Mouse (Mus musculus) heart, embryonic 12.5 days (tissue): ENCODE results near the gene Mdm2. TPM values are rescaled to one million over a fixed set of nuclear protein-coding genes. Genes with fewer than 3 reads are reported as not detected.

Experiments used
- ATAC-seq: fragments of 200-750 bp; cut with Nextera tagmentation; 2 replicates; pipeline ENCODE4 v1.8.0; 2017; ENCODE audit warnings: moderate TSS enrichment, moderate library complexity; ENCODE audit not compliant: insufficient number of reproducible peaks, low FRiP score
- H3K27ac ChIP-seq: fragments of 300-500 bp; sonication (generic); 2 replicates; pipeline ENCODE4 v1.5.1; 2016; ENCODE audit warnings: mild to moderate bottlenecking, moderate library complexity; ENCODE audit not compliant: poor library complexity, severe bottlenecking
- H3K27me3 ChIP-seq: fragments of 300-500 bp; sonication (generic); replicated peaks from 2 replicates; pipeline ENCODE4 v1.6.1; 2016; ENCODE audit warnings: mild to moderate bottlenecking, moderate library complexity
- H3K36me3 ChIP-seq: fragments of 300-500 bp; sonication (generic); 2 replicates; pipeline ENCODE4 v1.6.1; 2016; ENCODE audit warnings: mild to moderate bottlenecking, moderate library complexity
- H3K4me1 ChIP-seq: fragments of 300-500 bp; sonication (generic); replicated peaks from 2 replicates; pipeline ENCODE4 v1.6.1; 2016; ENCODE audit warnings: mild to moderate bottlenecking
- H3K4me2 ChIP-seq: fragments of 300-500 bp; sonication (generic); 2 replicates; pipeline ENCODE4 v1.6.1; 2016; ENCODE audit warnings: mild to moderate bottlenecking, moderate library complexity
- H3K4me3 ChIP-seq: fragments of 300-500 bp; sonication (generic); 2 replicates; pipeline ENCODE4 v1.5.1; 2016; ENCODE audit warnings: mild to moderate bottlenecking
- H3K9ac ChIP-seq: fragments of 300-500 bp; sonication (generic); 2 replicates; pipeline ENCODE4 v1.6.1; 2016; ENCODE audit warnings: mild to moderate bottlenecking, moderate library complexity
- H3K9me3 ChIP-seq: fragments of 300-500 bp; sonication (generic); replicated peaks from 2 replicates; pipeline ENCODE4 v1.6.1; 2016; ENCODE audit warnings: mild to moderate bottlenecking, moderate library complexity
- WGBS: fragments of 180-500 bp; shearing (Covaris S2); methylation state at CpG from one replicate; pipeline ENCODE4 v1.1.7; 2016; 5-methylcytosine and 5-hydroxymethylcytosine counted together
- polyA plus RNA-seq: library from polyadenylated mRNA; unstranded; fragments of >200 nt; fragmentation: Nextera tagmentation; extraction: Ambion mirVana; gene quantifications from 2 replicates; pipeline ENCODE4 v1.2.1, GENCODE M21; 2016

Gene Mdm2
- polyA plus RNA-seq, 1 experiment from 2014 or later: 57.4 TPM

- Histone ChIP-seq H3K4me1 (peaks cover 8% of the 10 kb centered on the region), H3K27ac (no peak overlapping the region), H3K9me3 (no peaks in the 10 kb centered on the region), H3K4me2 (no peak overlapping the region), H3K4me3 (no peak overlapping the region), H3K27me3 (no peaks in the 10 kb centered on the region), H3K9ac (no peak overlapping the region), H3K36me3 (no peaks in the 10 kb centered on the region)
- 76% methylated on average over 9 of the region's 9 CpGs for WGBS
- ATAC-seq: no peak
Measured at GRCm38 (mm10) chr10:117665376-117666275, 44.9 kb downstream of the Mdm2 start.

GRCm38 (mm10) chr10:117664926-117665209 is 45.7 kb downstream of the Mdm2 start:
- Histone ChIP-seq H3K36me3 (no peaks in the 10 kb centered on the region), H3K4me1 (peaks cover 8% of the 10 kb centered on the region), H3K9me3 (no peaks in the 10 kb centered on the region), H3K4me2 (no peak overlapping the region), H3K9ac (no peak overlapping the region), H3K27me3 (no peaks in the 10 kb centered on the region), H3K4me3 (no peak overlapping the region), H3K27ac (no peak overlapping the region)
- no peak for ATAC-seq

GRCm38 (mm10) chr10:117664208-117664925 is 46.2 kb downstream of the Mdm2 start:
- H3K9ac ChIP-seq: 0 out of 2 replicates have a peak overlapping the region, but pooled peaks have one; percentile 8
- WGBS: 57% methylated on average over 14 of the region's 14 CpGs
- H3K36me3 ChIP-seq: no peaks in the 10 kb centered on the region
- no peak for ATAC-seq
- H3K27me3 ChIP-seq: no peaks in the 10 kb centered on the region
- H3K4me2 ChIP-seq: peak overlapping the region; percentile 66
- peaks cover 8% of the 10 kb centered on the region for H3K4me1 ChIP-seq
- no peak overlapping the region for H3K27ac ChIP-seq
- H3K4me3 ChIP-seq: peak overlapping the region; percentile 37
- H3K9me3 ChIP-seq: no peaks in the 10 kb centered on the region

GRCm38 (mm10) chr10:117663865-117664200 is 46.7 kb downstream of the Mdm2 start:
- WGBS: 20% methylated on average over 9 of the region's 9 CpGs
- Histone ChIP-seq H3K36me3 (no peaks in the 10 kb centered on the region), H3K27ac (no peak overlapping the region), H3K4me2 (peak overlapping the region; percentile 66), H3K4me1 (peaks cover 8% of the 10 kb centered on the region), H3K9me3 (no peaks in the 10 kb centered on the region), H3K4me3 (peak overlapping the region; percentile 37), H3K27me3 (no peaks in the 10 kb centered on the region), H3K9ac (0 out of 2 replicates have a peak overlapping the region, but pooled peaks have one; percentile 8)
- ATAC-seq: no peak

GRCm38 (mm10) chr10:117663056-117663864 is 47.3 kb downstream of the Mdm2 start:
- Histone ChIP-seq H3K9ac (no peak overlapping the region), H3K27me3 (no peaks in the 10 kb centered on the region), H3K4me2 (peak overlapping the region; percentile 66), H3K4me3 (peak overlapping the region; percentile 37; the same call in 1 of the 2 replicates), H3K36me3 (no peaks in the 10 kb centered on the region), H3K9me3 (no peaks in the 10 kb centered on the region), H3K27ac (no peak overlapping the region), H3K4me1 (peaks cover 8% of the 10 kb centered on the region)
- no peak for ATAC-seq
- 70% methylated on average over 14 of the region's 14 CpGs for WGBS

GRCm38 (mm10) chr10:117662316-117663055 is 48.1 kb downstream of the Mdm2 start:
- H3K4me3 ChIP-seq: no peak overlapping the region
- H3K4me2 ChIP-seq: no peak overlapping the region
- 72% methylated on average over 15 of the region's 15 CpGs for WGBS
- no peaks in the 10 kb centered on the region for H3K36me3 ChIP-seq
- H3K9ac ChIP-seq: no peak overlapping the region
- H3K27me3 ChIP-seq: no peaks in the 10 kb centered on the region
- no peak overlapping the region for H3K27ac ChIP-seq
- H3K4me1 ChIP-seq: peaks cover 8% of the 10 kb centered on the region
- ATAC-seq: no peak
- H3K9me3 ChIP-seq: no peaks in the 10 kb centered on the region

- Histone ChIP-seq H3K4me3 (no peak overlapping the region), H3K9me3 (no peaks in the 10 kb centered on the region), H3K36me3 (no peaks in the 10 kb centered on the region), H3K4me2 (no peak overlapping the region), H3K9ac (no peak overlapping the region), H3K4me1 (peaks cover 8% of the 10 kb centered on the region), H3K27ac (no peak overlapping the region), H3K27me3 (no peaks in the 10 kb centered on the region)
- no peak for ATAC-seq
- 52% methylated on average over 11 of the region's 11 CpGs for WGBS
Measured at GRCm38 (mm10) chr10:117659819-117660218, 50.7 kb downstream of the Mdm2 start.

- H3K27ac ChIP-seq: no peak overlapping the region
Measured at GRCm38 (mm10) chr10:117659430-117659813, 51.1 kb downstream of the Mdm2 start.

GRCm38 (mm10) chr10:117658522-117659429 is 51.8 kb downstream of the Mdm2 start:
- no peak for ATAC-seq
- Histone ChIP-seq H3K4me1 (peaks cover 4% of the 10 kb centered on the region), H3K36me3 (no peaks in the 10 kb centered on the region), H3K4me2 (no peak overlapping the region), H3K9me3 (no peaks in the 10 kb centered on the region), H3K27ac (no peak overlapping the region), H3K9ac (no peak overlapping the region), H3K27me3 (no peaks in the 10 kb centered on the region), H3K4me3 (no peak overlapping the region)
- WGBS: 89% methylated on average over 14 of the region's 14 CpGs

More at GRCm38 (mm10) chr10:117659430-117659813, 51.1 kb downstream of the Mdm2 start:
- Histone ChIP-seq H3K4me3 (no peak overlapping the region), H3K27me3 (no peaks in the 10 kb centered on the region), H3K4me2 (no peak overlapping the region), H3K9me3 (no peaks in the 10 kb centered on the region), H3K4me1 (peaks cover 8% of the 10 kb centered on the region), H3K36me3 (no peaks in the 10 kb centered on the region), H3K9ac (no peak overlapping the region)
- no peak for ATAC-seq
- 75% methylated on average over 11 of the region's 11 CpGs for WGBS
